Mouse (Mus musculus) heart, embryonic 13.5 days (tissue): ENCODE results near the gene Pafah1b3. TPM values are rescaled to one million over a fixed set of nuclear protein-coding genes. Genes with fewer than 3 reads are reported as not detected.
"Not testable (repeated sequence)": the region's sequence is repeated elsewhere in the genome, so short reads cannot be mapped to it uniquely, and the experiment has no call there.

Source experiments
- ATAC-seq: fragments of 200-750 bp; cut with Nextera tagmentation; 2 replicates; pipeline ENCODE4 v1.8.0; 2017; ENCODE audit warnings: moderate TSS enrichment; ENCODE audit not compliant: insufficient number of reproducible peaks, low FRiP score, low TSS enrichment; ENCODE audit errors: extremely low read depth
- H3K27ac ChIP-seq: fragments of 300-500 bp; sonication (generic); replicated peaks from 2 replicates; pipeline ENCODE4 v1.5.1; 2015; ENCODE audit warnings: moderate library complexity, mild to moderate bottlenecking, inconsistent platforms
- H3K27me3 ChIP-seq: fragments of 300-500 bp; sonication (generic); replicated peaks from 2 replicates; pipeline ENCODE4 v1.6.1; 2015; ENCODE audit warnings: mild to moderate bottlenecking, inconsistent platforms
- H3K36me3 ChIP-seq: fragments of 300-500 bp; sonication (generic); 2 replicates; pipeline ENCODE4 v1.6.1; 2015; ENCODE audit warnings: mild to moderate bottlenecking, inconsistent platforms
- H3K4me1 ChIP-seq: fragments of 300-500 bp; sonication (generic); 2 replicates; pipeline ENCODE4 v1.6.1; 2015; ENCODE audit warnings: inconsistent platforms
- H3K4me2 ChIP-seq: fragments of 300-500 bp; sonication (generic); 2 replicates; pipeline ENCODE4 v1.6.1; 2015; ENCODE audit warnings: inconsistent platforms, mild to moderate bottlenecking, moderate library complexity
- H3K4me3 ChIP-seq: fragments of 300-500 bp; sonication (generic); 2 replicates; pipeline ENCODE4 v1.5.1; 2015; ENCODE audit warnings: moderate library complexity, mild to moderate bottlenecking, inconsistent platforms
- H3K9ac ChIP-seq: fragments of 300-500 bp; sonication (generic); 2 replicates; pipeline ENCODE4 v1.6.1; 2015; ENCODE audit warnings: inconsistent platforms, mild to moderate bottlenecking, moderate library complexity
- H3K9me3 ChIP-seq: fragments of 300-500 bp; sonication (generic); 2 replicates; pipeline ENCODE4 v1.6.1; 2016; ENCODE audit warnings: inconsistent platforms
- WGBS: fragments of 180-500 bp; shearing (Covaris S2); methylation state at CpG from one replicate; pipeline ENCODE4 v1.1.7; 2015; ENCODE audit warnings: mixed read lengths; 5-methylcytosine and 5-hydroxymethylcytosine counted together
- polyA plus RNA-seq: library from polyadenylated mRNA; unstranded; fragments of >200 nt; fragmentation: Nextera tagmentation; extraction: Ambion mirVana; gene quantifications from 2 replicates; pipeline ENCODE4 v1.2.1, GENCODE M21; 2015

Pafah1b3 gene
- polyA plus RNA-seq, 1 experiment from 2014 or later = 145 TPM

GRCm38 (mm10) chr7:25265743-25266142 is 32.0 kb downstream of the Pafah1b3 start:
- H3K27me3 ChIP-seq, H3K4me2 ChIP-seq, H3K9me3 ChIP-seq, H3K9ac ChIP-seq, ATAC-seq, H3K36me3 ChIP-seq, H3K27ac ChIP-seq, H3K4me3 ChIP-seq: not testable (repeated sequence)
- WGBS = 67% methylated on average over 5 of the region's 5 CpGs
- H3K4me1 ChIP-seq = peaks cover 37% of the 10 kb centered on the region

DNA sequence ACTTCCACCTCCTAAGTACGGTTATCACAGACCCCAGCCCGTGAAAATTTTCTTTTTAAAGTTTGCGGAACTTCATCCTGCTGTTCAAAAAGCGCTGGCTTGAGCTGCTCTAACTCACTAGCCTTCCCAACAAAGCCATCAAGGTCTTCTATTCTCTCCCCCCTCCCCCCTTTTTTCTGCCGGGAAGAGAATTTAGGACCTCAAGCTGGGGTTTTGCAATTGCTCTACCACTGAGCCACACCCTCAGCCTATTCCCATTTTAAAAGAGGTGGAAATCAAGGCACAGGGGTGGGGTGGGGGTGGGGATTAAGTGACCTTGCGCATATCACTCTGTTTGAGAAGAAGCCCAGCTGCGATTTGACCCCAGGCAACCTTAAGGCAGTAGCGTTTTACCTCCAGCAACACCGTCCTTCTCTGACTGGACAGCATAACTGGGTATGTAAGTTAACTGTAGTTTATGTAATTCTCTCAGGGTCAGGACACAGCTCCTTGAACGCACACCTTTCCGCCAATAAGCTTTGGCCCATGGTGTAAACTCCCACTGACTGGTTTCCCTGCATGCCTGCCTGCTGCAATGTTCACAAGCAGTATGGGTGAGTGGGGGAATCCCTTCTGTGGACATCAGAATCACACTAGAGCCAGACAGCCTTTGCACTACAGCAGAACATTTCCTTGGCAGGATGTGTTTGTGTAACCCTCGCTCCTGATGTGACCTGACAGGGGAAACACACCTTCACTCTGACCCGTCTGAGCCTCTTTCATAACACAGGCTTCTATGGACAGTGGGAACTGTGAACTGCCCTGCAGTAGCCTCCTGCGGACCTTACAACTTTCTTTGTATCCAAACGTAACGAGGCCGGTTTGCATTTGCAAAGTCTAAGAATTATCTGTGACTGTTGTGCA is 33.6 kb downstream of the Pafah1b3 start:
- H3K9me3 ChIP-seq = no peaks in the 10 kb centered on the region
- H3K27ac ChIP-seq = no peak overlapping the region
- H3K4me1 ChIP-seq = peaks cover 21% of the 10 kb centered on the region
- 36% methylated on average over 17 of the region's 17 CpGs for WGBS
- H3K36me3 ChIP-seq = no peaks in the 10 kb centered on the region
- H3K9ac ChIP-seq = peak overlapping the region; percentile 7; the same call in 1 of the 2 replicates
- no peak overlapping the region for H3K4me2 ChIP-seq
- H3K27me3 ChIP-seq = no peaks in the 10 kb centered on the region
- no peak overlapping the region for H3K4me3 ChIP-seq
- ATAC-seq = no peak

DNA sequence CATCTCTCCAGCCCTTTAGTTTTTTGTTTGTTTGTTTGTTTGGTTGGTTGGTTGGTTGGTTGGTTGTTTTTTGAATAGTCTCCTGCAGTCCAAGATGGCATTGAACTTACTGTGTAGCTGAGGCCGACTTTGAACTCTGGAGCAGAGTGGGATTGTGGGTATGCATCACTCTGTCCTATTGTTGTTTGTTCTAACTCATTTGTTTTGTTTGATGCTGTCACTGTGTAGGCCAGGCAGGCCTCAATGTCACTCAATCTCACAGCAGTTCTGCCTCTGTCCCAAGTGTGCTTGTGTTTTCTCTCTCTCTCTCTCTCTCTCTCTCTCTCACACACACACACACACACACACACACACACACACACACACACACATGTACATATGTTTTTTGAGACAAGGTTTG is 35.9 kb downstream of the Pafah1b3 start:
- Histone ChIP-seq H3K4me1 (peaks cover 13% of the 10 kb centered on the region), H3K27me3 (no peaks in the 10 kb centered on the region), H3K4me2 (no peak overlapping the region), H3K9me3 (no peaks in the 10 kb centered on the region), H3K27ac (no peak overlapping the region), H3K4me3 (no peak overlapping the region), H3K9ac (no peak overlapping the region), H3K36me3 (no peaks in the 10 kb centered on the region)
- ATAC-seq = no peak
- WGBS = 80% methylated on average over 1 of the region's 1 CpGs

DNA sequence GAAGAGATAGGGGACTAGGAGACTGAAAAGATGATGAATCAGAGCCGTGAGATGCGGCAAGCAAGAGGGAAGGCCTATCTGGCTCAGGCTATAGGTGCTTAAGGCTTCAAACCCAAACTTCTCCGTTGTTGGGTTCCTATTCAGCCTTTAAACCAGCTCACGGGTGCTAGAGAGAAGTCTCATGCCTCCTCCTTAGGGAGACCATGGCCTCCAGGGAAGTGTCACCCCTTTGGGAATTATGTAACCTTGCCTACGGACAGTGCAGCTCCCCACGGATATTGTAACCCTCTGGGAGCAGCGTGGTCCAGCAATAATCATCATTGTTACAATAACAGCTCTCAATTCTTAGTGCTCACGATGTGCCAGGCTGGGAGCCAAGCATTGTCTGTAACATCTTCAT is 46.0 kb downstream of the Pafah1b3 start:
- no peak for ATAC-seq
- Histone ChIP-seq H3K9me3 (no peaks in the 10 kb centered on the region), H3K4me1 (peaks cover 33% of the 10 kb centered on the region), H3K27ac (peak overlapping the region; percentile 100), H3K36me3 (no peaks in the 10 kb centered on the region), H3K4me3 (peak overlapping the region; percentile 99), H3K27me3 (no peaks in the 10 kb centered on the region), H3K4me2 (peak overlapping the region; percentile 96), H3K9ac (peak overlapping the region; percentile 100)
- 20% methylated on average over 8 of the region's 8 CpGs for WGBS

- no peaks in the 10 kb centered on the region for H3K27me3 ChIP-seq
- H3K27ac ChIP-seq = peak overlapping the region; percentile 100
- WGBS = 2% methylated on average over 22 of the region's 22 CpGs
- H3K4me2 ChIP-seq = peak overlapping the region; percentile 96
- peak overlapping the region; percentile 99 for H3K4me3 ChIP-seq
- no peaks in the 10 kb centered on the region for H3K9me3 ChIP-seq
- no peak for ATAC-seq
- peaks cover 39% of the 10 kb centered on the region for H3K4me1 ChIP-seq
- H3K9ac ChIP-seq = peak overlapping the region; percentile 100
- peaks cover under 1% of the 10 kb centered on the region; the same call in 1 of the 2 replicates for H3K36me3 ChIP-seq
These were observed 46.6 kb downstream of the Pafah1b3 start for GRCm38 (mm10) chr7:25251071-25251791.

DNA sequence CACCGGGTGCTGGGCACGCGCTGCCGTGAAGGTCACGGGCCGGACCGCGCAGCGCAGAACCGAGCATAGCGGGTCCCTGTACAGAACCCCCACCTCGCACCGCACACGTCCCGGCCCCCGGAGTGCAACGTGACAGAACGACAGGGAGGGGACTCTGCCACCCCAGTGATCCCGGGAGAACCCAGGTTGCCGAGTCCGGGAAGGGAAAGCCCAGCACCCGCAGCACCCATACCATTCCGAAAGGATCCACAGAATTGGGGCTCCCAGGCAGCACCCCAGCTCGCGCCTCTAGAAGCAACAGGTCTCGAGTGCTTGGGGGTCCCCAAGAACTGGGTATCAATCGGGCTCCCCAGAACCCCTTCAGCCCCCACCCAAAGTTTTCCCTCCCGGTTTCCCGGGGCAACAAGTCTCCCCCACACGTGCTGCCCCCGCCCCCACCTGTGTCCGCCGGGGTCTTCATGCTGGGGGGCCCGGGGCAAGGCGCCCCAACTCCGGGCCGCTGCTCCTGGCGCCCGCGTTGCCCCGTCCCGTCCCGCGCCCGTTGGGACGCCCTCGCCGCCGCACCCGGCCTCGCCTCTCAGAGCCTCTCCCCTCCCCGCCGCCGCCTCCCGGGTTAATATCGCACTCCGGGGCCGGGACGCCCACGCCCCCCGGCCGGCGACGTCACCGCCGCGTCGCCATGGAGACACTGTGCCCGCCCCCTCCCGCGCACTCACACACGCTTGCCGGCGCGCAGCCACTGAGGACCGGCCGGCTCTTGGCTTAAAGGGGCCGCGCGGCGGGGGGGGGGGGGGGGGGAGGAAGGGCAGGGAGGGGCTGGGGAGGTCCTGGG is 47.4 kb downstream of the Pafah1b3 start, which contains the start of gene Erf:
Gene Erf (minus strand): TSS at position 621 of the 832 bp plus-strand sequence.
- Histone ChIP-seq H3K4me3 (peak within 1 kb of the TSS; percentile 99), H3K9me3 (no peaks in the 10 kb centered on the region), H3K27me3 (no peaks in the 10 kb centered on the region), H3K4me1 (peaks cover 47% of the 10 kb centered on the region), H3K36me3 (peaks cover 9% of the 10 kb centered on the region), H3K9ac (peak within 1 kb of the TSS; percentile 100), H3K4me2 (peak within 1 kb of the TSS; percentile 96), H3K27ac (peak within 1 kb of the TSS; percentile 100)
- peak; percentile 75 for ATAC-seq
- WGBS = 1% methylated on average over 70 of the region's 81 CpGs

DNA sequence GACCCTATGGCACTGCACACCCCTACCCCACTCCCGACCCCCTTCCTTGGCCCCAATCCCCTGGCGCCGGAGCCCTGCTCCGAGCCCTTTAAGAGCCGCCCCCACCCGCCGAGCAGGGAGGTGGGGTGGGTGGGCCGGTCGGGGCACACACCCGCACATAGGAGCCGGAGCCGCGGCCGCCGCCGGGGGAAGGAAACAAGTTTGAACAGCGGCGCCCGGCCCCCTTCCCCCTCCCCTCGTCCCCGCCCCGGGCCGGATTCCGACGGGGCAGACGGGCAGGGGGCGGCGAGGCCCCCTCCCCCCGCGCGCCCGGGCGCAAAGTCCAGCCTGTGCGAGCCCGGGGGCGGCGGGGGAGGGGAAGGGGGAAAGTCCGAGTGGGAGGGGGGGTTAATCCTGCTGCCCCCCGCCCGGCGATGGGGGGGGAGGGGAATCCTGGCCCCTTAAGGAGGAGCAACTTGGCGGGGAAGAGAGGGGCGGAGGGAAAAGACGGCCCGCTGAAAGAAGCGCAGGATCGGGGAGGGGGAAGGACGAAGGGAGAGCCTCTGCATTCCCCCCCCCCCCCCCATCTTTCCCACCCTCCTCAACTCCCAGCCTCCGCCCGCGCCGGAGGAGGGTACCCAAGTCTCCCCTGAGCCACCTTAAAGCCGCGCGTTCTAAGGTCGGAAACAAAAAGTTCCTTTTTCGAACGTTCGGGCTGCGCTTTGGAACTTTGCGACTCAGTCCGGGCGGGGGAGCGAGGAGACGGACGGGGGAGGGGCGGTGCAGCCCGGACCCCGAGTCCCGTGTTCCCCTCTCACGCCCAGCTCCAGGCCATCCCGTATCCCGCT is 48.3 kb downstream of the Pafah1b3 start:
- Histone ChIP-seq H3K9ac (peak overlapping the region; percentile 100), H3K4me2 (peak overlapping the region; percentile 96), H3K4me3 (peak overlapping the region; percentile 99), H3K27me3 (no peaks in the 10 kb centered on the region), H3K27ac (peak overlapping the region; percentile 100), H3K9me3 (no peaks in the 10 kb centered on the region), H3K4me1 (peaks cover 56% of the 10 kb centered on the region), H3K36me3 (peaks cover 18% of the 10 kb centered on the region)
- ATAC-seq = peak; percentile 37
- WGBS = under 1% methylated on average over 38 of the region's 73 CpGs

- Histone ChIP-seq H3K9me3 (no peaks in the 10 kb centered on the region), H3K36me3 (peaks cover 24% of the 10 kb centered on the region), H3K4me3 (peak overlapping the region; percentile 99), H3K4me1 (peaks cover 61% of the 10 kb centered on the region), H3K27ac (peak overlapping the region; percentile 100), H3K27me3 (no peaks in the 10 kb centered on the region), H3K4me2 (peak overlapping the region; percentile 96), H3K9ac (peak overlapping the region; percentile 100)
- under 1% methylated on average over 25 of the region's 25 CpGs for WGBS
- no peak; the same call in 1 of the 2 replicates for ATAC-seq
These were observed 48.9 kb downstream of the Pafah1b3 start for GRCm38 (mm10) chr7:25248846-25249313.

- Histone ChIP-seq H3K9ac (peak overlapping the region; percentile 100), H3K4me2 (peak overlapping the region; percentile 96), H3K27ac (peak overlapping the region; percentile 100), H3K9me3 (no peaks in the 10 kb centered on the region), H3K4me1 (peaks cover 68% of the 10 kb centered on the region), H3K36me3 (peaks cover 32% of the 10 kb centered on the region), H3K27me3 (no peaks in the 10 kb centered on the region), H3K4me3 (peak overlapping the region; percentile 99)
- ATAC-seq = no peak
- 1% methylated on average over 18 of the region's 18 CpGs for WGBS
These were observed 49.7 kb downstream of the Pafah1b3 start for GRCm38 (mm10) chr7:25248018-25248647.

DNA sequence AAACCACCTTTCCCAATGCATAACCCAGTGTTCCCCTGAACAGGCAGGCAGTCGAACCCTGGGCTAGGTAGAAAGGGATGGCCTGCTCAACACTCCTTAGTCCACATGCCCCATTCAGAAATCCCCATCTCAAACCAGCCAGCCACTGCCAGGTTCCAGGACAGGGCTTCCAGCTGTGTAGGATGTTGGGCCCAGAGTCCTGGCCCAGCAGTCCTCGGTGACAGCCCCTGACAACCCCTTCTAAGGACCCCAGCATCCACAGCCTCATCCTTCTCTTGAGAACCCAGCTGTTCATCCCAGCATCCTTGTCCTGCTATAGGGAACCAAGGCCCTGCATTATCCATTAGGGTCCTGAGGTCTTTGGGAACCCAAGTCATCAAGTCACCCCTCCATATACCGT is 50.3 kb downstream of the Pafah1b3 start:
- 10% methylated on average over 3 of the region's 3 CpGs for WGBS
- peaks cover 71% of the 10 kb centered on the region for H3K4me1 ChIP-seq
- peak overlapping the region; percentile 100 for H3K9ac ChIP-seq
- no peak for ATAC-seq
- peaks cover 38% of the 10 kb centered on the region for H3K36me3 ChIP-seq
- no peaks in the 10 kb centered on the region for H3K27me3 ChIP-seq
- peak overlapping the region; percentile 100 for H3K27ac ChIP-seq
- peak overlapping the region; percentile 96 for H3K4me2 ChIP-seq
- H3K4me3 ChIP-seq = peak overlapping the region; percentile 99
- H3K9me3 ChIP-seq = no peaks in the 10 kb centered on the region
